11 mouse cellular contexts compared by ENCODE assay signal in the genomic region with DNA sequence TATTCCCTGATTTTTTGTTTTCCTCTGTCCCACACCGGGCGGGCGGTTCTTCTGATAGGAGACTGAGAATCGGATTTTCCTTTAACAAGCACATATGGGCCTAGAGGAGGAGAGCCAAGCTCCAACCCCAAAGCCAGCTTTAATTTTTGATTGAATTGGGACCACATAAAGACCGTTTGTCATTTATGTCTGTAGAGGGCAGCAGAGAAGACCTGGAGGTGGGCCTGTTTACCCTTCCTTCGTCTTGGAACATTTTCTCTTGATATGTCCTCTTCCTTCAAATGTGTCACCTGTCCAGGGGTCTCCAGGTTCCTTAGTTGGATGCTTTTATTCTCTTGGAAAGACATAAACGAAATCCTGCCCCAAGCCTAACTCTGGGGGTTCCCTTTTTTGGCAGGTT. TPM values are rescaled to one million over a fixed set of nuclear protein-coding genes. Genes with fewer than 3 reads are reported as not detected.
DNase-seq lines count a peak whose midpoint lies in the region; TF ChIP-seq lines count a peak whose summit lies in the region.
"Had no signal": no experiment of that assay in that cellular context is flagged by ENCODE, and none has a peak within 500 bp of the region (broad histone marks: within the 10 kb centered on the region; RNA-seq: fewer than 3 reads in every experiment).

No protein-coding gene starts in this region.

- H3K36me3 ChIP-seq in kidney, adult 2 months (ENCODE audit: control insufficient read depth, insufficient read depth, low read length) = no peaks in the 10 kb centered on the region
- H3K36me3 ChIP-seq: embryonic facial prominence, embryonic 12.5 days had no signal

- H3K27me3 ChIP-seq in cerebellum, adult 2 months (ENCODE audit: control insufficient read depth, insufficient read depth, low read length) = peaks cover 3% of the 10 kb centered on the region; the same call in 1 of the 2 replicates
- no peaks in the 10 kb centered on the region for H3K27me3 ChIP-seq in kidney, adult 2 months (replicated peaks; ENCODE audit: control insufficient read depth, insufficient read depth, low read length)

- no peak for DNase-seq in cerebellum, adult 2 months
- DNase-seq in cerebellum, postnatal 25 days = no peak
- no peak for DNase-seq in kidney, adult 2 months
- no peak for DNase-seq in kidney, postnatal 25 days
- DNase-seq in thymus, postnatal 14 days = peak; percentile 34
- DNase-seq in thymus, postnatal 25 days = no peak
- no peak for DNase-seq in right cerebral cortex, adult 18-20 months
- DNase-seq in layer of hippocampus, postnatal 14 days (ENCODE audit: low spot score in 2 of 2) = no peak
- DNase-seq: adrenal gland, postnatal 10 days; heart, postnatal 4 days had no signal

- no peak for TF ChIP-seq POLR2A in cerebellum, adult 2 months (IDR thresholded peaks at IDR 0.05; ENCODE audit: borderline replicate concordance, insufficient read depth, low read length)
- no peak for TF ChIP-seq POLR2A in kidney, adult 2 months (IDR thresholded peaks at IDR 0.05; ENCODE audit: low read depth, low read length)

- H3K4me1 ChIP-seq in cerebellum, adult 2 months (ENCODE audit: control insufficient read depth, insufficient read depth, low read length) = no peaks in the 10 kb centered on the region
- H3K4me1 ChIP-seq in kidney, adult 2 months (ENCODE audit: control insufficient read depth, insufficient read depth, low read length) = peaks cover 18% of the 10 kb centered on the region; the same call in 1 of the 2 replicates

- no peak overlapping the region for H3K4me3 ChIP-seq in cerebellum, adult 2 months (replicated peaks; ENCODE audit: insufficient read depth, low read depth, low read length)
- no peak overlapping the region for H3K4me3 ChIP-seq in kidney, adult 2 months (ENCODE audit: insufficient read depth, low read depth, low read length)
- H3K4me3 ChIP-seq: embryonic facial prominence, embryonic 12.5 days had no signal

- no peak overlapping the region for H3K27ac ChIP-seq in cerebellum, adult 2 months (ENCODE audit: insufficient read depth, low read length)
- H3K27ac ChIP-seq in kidney, adult 2 months (ENCODE audit: insufficient read depth, low read depth, low read length) = no peak overlapping the region
- H3K27ac ChIP-seq: embryonic facial prominence, embryonic 12.5 days had no signal

- peak; percentile 17; the same call in 1 of the 2 replicates for TF ChIP-seq CTCF in cerebellum, adult 2 months (IDR thresholded peaks at IDR 0.05; ENCODE audit: borderline replicate concordance, insufficient read depth, low read depth, low read length)
- TF ChIP-seq CTCF in kidney, adult 2 months (conservative IDR thresholded peaks at IDR 0.05; ENCODE audit: insufficient read depth, insufficient read length, low read depth, low read length) = peak; percentile 28; the same call in 1 of the 2 replicates

- 25% methylated on average over 7 of the region's 7 CpGs for WGBS in cerebellum, adult 2 months
- WGBS in kidney, adult 2 months = 54% methylated on average over 7 of the region's 7 CpGs

RNA-seq across cellular contexts. Expression of gene Degs2, which starts 4.0 kb away (rescaled TPM):
- polyA plus RNA-seq in cerebellum, adult 2 months (2012; rRNA removed) = 7.4 and 8.3 TPM in 2 replicates
- 24.2 and 28.8 TPM in 2 replicates for polyA plus RNA-seq in kidney, adult 2 months (2012; rRNA removed)
- 1 to 10 TPM; 1.2 to 1.5 TPM for total RNA-seq in layer of hippocampus, postnatal 14 days (2021)
- total RNA-seq: adrenal gland, postnatal 10 days; heart, postnatal 4 days had no signal
